Mouse (Mus musculus) ES-E14 (cell line): Measurements from ENCODE around the gene Pcsk5. TPM values are rescaled to one million over a fixed set of nuclear protein-coding genes. Genes with fewer than 3 reads are reported as not detected.
"Not testable (repeated sequence)": the region's sequence is repeated elsewhere in the genome, so short reads cannot be mapped to it uniquely, and the experiment has no call there.

ENCODE experiments used
- DNase-seq: peaks from one replicate; pipeline ENCODE4 v3.0.0-alpha.2; 2013; ENCODE audit warnings: low read depth, low spot score
- H3K27ac ChIP-seq: 2 replicates; pipeline ENCODE4 v1.5.1; 2012; ENCODE audit warnings: low read depth, mild to moderate bottlenecking, low read length, moderate library complexity, mixed read lengths; ENCODE audit not compliant: poor library complexity, insufficient read depth, severe bottlenecking
- H3K36me3 ChIP-seq: 2 replicates; pipeline ENCODE4 v1.6.1; 2012; ENCODE audit warnings: mild to moderate bottlenecking, low read length, moderate library complexity, mixed read lengths; ENCODE audit not compliant: control insufficient read depth, poor library complexity, insufficient read depth, severe bottlenecking
- H3K4me1 ChIP-seq, 2 experiments: fragments of 150-350 bp in 1 of 2; sonication (generic) in 1 of 2; 2 replicates each; pipeline ENCODE4 v1.6.1; 2012; ENCODE audit warnings: low read length in 2 of 2, mild to moderate bottlenecking in 1 of 2, mixed read lengths in 1 of 2; ENCODE audit not compliant: control insufficient read depth in 2 of 2, insufficient read depth in 2 of 2, poor library complexity in 1 of 2
- H3K4me3 ChIP-seq, 2 experiments: fragments of 150-350 bp in 1 of 2; sonication (generic) in 1 of 2; 2 replicates each; pipeline ENCODE4 v1.5.1; 2012; ENCODE audit warnings: low read length in 2 of 2, low read depth in 1 of 2, mild to moderate bottlenecking in 1 of 2, mixed read lengths in 1 of 2; ENCODE audit not compliant: insufficient read depth in 1 of 2, poor library complexity in 1 of 2, severe bottlenecking in 1 of 2
- H3K9ac ChIP-seq: 2 replicates; pipeline ENCODE4 v1.6.1; 2012; ENCODE audit warnings: low read depth, mild to moderate bottlenecking, low read length, mixed read lengths; ENCODE audit not compliant: poor library complexity, insufficient read depth, severe bottlenecking
- H3K9me3 ChIP-seq: fragments of 150-350 bp; sonication (generic); 2 replicates; pipeline ENCODE4 v1.6.1; 2012; ENCODE audit warnings: low read depth, mild to moderate bottlenecking, low read length; ENCODE audit not compliant: control insufficient read depth, insufficient read depth
- CHD2 ChIP-seq: IDR thresholded peaks from 2 replicates; pipeline ENCODE4 v1.6.1; 2014; ENCODE audit warnings: mild to moderate bottlenecking, low read depth, low read length, inconsistent platforms
- HCFC1 ChIP-seq: IDR thresholded peaks from 2 replicates; pipeline ENCODE4 v1.6.1; 2012; ENCODE audit warnings: low read length, inconsistent platforms, borderline replicate concordance; ENCODE audit not compliant: insufficient read depth
- MAFK ChIP-seq: IDR thresholded peaks from 2 replicates; pipeline ENCODE4 v1.6.1; 2014; ENCODE audit warnings: mild to moderate bottlenecking, low read depth, low read length, inconsistent platforms; ENCODE audit not compliant: insufficient read depth
- ZC3H11A ChIP-seq: IDR thresholded peaks from 2 replicates; pipeline ENCODE4 v1.6.1; 2012; ENCODE audit warnings: low read depth, mild to moderate bottlenecking, inconsistent platforms, low read length, borderline replicate concordance
- ZNF384 ChIP-seq: IDR thresholded peaks from 2 replicates; pipeline ENCODE4 v1.6.1; 2012; ENCODE audit warnings: low read depth, low read length, inconsistent platforms
- in situ Hi-C, 2 experiments: fragments of 600-800 bp; cut with MboI; formaldehyde crosslinking; loops; one replicate each; pipeline ENCODE4 v1.15.1; 2025; ENCODE audit warnings: low sequenced_read_pairs in 2 of 2, inconsistent platforms in 1 of 2; ENCODE audit not compliant: unreplicated experiment in 2 of 2
- total RNA-seq: library from RNA; depleted of rRNA; stranded (reverse); fragments of 300-350 nt; gene quantifications from 2 replicates; pipeline ENCODE4 v1.2.3, GENCODE M21; 2012

Gene Pcsk5
- total RNA-seq, 1 experiment = 1.6 TPM

DNA sequence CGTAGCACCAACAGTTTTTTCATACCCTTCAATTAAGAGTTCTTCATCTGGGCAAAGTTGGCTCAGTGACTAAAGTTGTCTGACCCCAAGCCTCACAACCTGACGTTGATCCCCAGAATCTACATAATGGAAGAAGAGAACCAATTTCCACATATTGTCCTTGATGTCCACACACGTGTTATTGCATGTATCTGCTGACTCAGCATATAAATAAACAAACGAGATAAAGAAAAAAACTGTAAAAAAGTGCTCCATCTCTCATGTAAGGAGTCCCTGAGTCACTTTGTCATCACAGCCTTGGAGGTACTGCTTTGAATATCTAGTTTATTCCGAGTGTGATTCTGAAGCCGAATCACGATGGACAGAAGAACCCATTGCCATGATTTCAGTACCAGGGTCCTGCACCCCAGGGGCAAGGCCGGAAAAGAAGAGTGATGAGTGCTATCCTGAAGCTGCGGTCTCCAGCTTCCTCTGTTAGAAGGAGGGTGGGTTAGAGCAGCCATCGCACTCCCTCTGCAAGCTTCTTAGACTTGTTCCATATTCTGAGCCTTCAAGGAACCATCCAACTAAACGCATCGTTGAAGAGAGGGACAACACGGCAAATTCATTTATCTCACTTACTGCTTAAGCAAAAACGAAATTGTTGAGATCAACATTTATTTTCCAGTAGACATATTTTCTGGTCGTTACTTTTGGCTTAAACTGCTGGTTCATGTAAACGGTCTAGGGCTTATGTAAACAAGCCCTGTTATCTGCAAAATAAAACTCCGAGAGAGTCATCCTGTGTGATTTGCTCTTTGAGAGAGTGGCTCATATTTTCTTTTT is 348.2 kb downstream of the Pcsk5 start:
- H3K4me1 ChIP-seq = no peaks in the 10 kb centered on the region
- H3K4me3 ChIP-seq = no peak overlapping the region
- DNase-seq = no peak
- H3K9ac ChIP-seq = no peak overlapping the region
- no peaks in the 10 kb centered on the region for H3K9me3 ChIP-seq
- no peak overlapping the region for H3K27ac ChIP-seq
- in situ Hi-C loops = no loop called here
- no peaks in the 10 kb centered on the region for H3K36me3 ChIP-seq
- peak; percentile 98 for TF ChIP-seq MAFK
- TF ChIP-seq HCFC1 = no peak

DNA sequence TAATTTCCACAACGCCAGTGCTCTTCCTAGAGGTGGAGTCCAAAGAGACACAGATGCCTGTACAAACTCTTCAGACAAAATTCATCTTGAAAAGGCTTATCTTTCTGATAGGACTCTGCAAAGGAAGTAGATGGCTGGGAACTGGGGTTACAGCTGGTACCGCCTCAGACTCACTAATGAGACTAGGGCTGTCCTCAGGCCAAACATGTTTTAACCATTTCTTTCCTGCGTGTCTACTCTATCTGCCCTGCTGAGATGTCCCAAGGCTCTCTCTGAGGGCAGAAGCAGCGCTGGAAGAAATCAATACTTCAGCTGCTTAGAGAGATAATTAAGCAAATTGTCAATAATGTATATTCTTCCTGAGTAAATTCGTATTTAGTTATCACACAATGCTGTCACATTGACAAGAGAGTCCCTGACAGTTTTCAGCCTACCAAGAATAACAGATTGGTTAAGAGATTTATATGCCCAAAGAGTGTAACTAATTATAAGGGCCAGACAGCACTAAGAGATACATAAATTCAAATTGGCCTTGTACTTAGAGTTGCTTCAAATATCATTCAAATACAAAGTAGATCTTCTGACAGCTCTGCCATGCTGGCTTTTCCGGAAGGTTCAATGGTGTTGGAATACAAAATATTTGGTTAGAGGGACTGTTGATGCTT is 355.2 kb downstream of the Pcsk5 start:
- no peak overlapping the region for H3K9ac ChIP-seq
- TF ChIP-seq MAFK = no peak
- no peak for TF ChIP-seq ZC3H11A
- TF ChIP-seq ZNF384 = no peak
- TF ChIP-seq HCFC1 = no peak
- no peak for TF ChIP-seq CHD2
- H3K4me3 ChIP-seq = no peak overlapping the region
- H3K4me1 ChIP-seq = no peaks in the 10 kb centered on the region
- no peak for DNase-seq
- in situ Hi-C loops = no loop called here
- no peaks in the 10 kb centered on the region for H3K36me3 ChIP-seq
- H3K27ac ChIP-seq = no peak overlapping the region
- H3K9me3 ChIP-seq = no peaks in the 10 kb centered on the region

DNA sequence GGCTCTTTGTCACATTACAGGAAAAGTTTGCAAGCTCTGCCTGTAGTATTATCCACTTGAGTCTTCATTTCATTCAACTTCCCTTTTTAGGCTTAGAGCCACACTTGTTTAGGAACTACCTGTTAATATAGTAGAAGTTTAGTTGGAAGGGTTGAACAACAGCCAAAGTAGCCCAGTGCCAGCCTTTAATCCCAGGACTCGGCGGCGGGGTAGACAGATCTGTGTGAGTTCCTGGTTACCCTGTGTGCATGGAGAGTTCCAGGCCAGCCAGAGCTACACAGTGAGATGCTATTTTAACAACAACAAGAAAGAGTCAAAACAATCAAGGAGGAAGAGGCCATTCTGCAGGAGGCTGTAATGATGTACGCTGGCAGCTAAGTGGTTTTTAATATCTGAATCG is 358.0 kb downstream of the Pcsk5 start:
- Histone ChIP-seq H3K36me3 (no peaks in the 10 kb centered on the region), H3K9ac (no peak overlapping the region), H3K9me3 (no peaks in the 10 kb centered on the region), H3K4me1 (no peaks in the 10 kb centered on the region), H3K4me3 (no peak overlapping the region), H3K27ac (no peak overlapping the region)
- in situ Hi-C loops = no loop called here
- no peak for DNase-seq
- TF ChIP-seq HCFC1 (no peak), ZC3H11A (no peak), ZNF384 (no peak)

DNA sequence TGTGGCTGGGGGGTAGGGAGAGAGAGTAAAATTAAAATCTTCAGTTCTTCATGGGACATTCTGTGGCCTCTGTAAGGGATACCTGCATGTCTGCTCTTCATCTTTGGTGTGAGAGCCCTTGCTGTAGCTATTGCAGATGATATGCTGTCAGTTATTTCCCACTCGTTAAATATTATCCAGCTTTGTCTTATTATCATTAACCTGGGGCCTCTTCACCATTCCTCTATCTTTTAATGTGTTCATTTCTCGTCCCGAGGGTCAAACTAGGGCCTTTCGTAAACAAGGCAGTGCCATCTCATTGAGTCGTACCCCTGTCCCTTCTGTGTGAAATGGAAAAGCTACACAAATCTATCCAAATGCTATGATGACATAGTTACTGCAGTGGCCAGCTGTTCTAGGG is 361.4 kb downstream of the Pcsk5 start:
- no peak for TF ChIP-seq ZNF384
- no peak for TF ChIP-seq MAFK
- no peak for TF ChIP-seq HCFC1
- no peak for TF ChIP-seq ZC3H11A
- TF ChIP-seq CHD2 = no peak
- Histone ChIP-seq H3K9ac (no peak overlapping the region), H3K9me3 (no peaks in the 10 kb centered on the region), H3K4me1 (0 out of 4 replicates have a peak, but pooled peaks cover 0 to 3% of the 10 kb centered on the region in 2 experiments), H3K4me3 (no peak overlapping the region), H3K27ac (no peak overlapping the region), H3K36me3 (no peaks in the 10 kb centered on the region)
- in situ Hi-C loops = no loop called here
- DNase-seq = no peak

DNA sequence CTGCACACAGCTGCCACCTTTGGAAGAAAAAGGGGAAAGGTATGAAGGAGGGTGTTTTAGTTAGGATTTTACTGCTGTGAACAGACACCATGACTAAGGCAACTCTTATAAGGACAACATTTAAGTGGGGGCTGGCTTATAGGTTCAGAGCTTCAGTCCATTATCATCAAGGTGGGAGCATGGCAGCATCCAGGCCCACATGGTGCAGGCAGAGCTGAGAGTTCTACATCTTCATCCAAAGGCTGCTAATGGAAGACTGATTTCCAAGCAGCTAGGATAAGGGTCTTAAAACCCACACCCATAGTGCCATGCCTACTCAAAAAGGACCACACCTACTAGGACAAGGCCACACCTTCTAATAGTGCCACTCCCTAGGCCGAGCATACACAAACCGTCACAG is 364.3 kb downstream of the Pcsk5 start:
- in situ Hi-C loops, DNase-seq, H3K27ac ChIP-seq, H3K9ac ChIP-seq, H3K9me3 ChIP-seq, H3K4me3 ChIP-seq, H3K4me1 ChIP-seq, H3K36me3 ChIP-seq: not testable (repeated sequence)
